Mouse (Mus musculus) liver, adult 2 months (tissue): ENCODE measurements around the gene Plch2.

ENCODE experiments used
- CTCF ChIP-seq: fragments of 200-500 bp; IDR thresholded peaks from 2 replicates; pipeline ENCODE4 v1.5.1; 2011; ENCODE audit warnings: low read depth, low read length, control low read depth
- POLR2A ChIP-seq: fragments of 200-500 bp; IDR thresholded peaks from 2 replicates; pipeline ENCODE4 v1.6.1; 2011; ENCODE audit warnings: low read length, control low read depth; ENCODE audit not compliant: insufficient read depth; ENCODE audit errors: extremely low read depth

GRCm38 (mm10) chr4:154974163-154974611 is 82.4 kb downstream of the Plch2 start:
- TF ChIP-seq POLR2A: no peak
- no peak for TF ChIP-seq CTCF
